Mouse (Mus musculus): ENCODE results near the gene Exoc1. TPM values are rescaled to one million over a fixed set of nuclear protein-coding genes. Genes with fewer than 3 reads are reported as not detected.
A peak's percentile ranks its signal among the peaks of the same experiment; 100 is the strongest.

The Exoc1 gene
- polyA plus RNA-seq, 1 experiment = 48.5 TPM

DNA sequence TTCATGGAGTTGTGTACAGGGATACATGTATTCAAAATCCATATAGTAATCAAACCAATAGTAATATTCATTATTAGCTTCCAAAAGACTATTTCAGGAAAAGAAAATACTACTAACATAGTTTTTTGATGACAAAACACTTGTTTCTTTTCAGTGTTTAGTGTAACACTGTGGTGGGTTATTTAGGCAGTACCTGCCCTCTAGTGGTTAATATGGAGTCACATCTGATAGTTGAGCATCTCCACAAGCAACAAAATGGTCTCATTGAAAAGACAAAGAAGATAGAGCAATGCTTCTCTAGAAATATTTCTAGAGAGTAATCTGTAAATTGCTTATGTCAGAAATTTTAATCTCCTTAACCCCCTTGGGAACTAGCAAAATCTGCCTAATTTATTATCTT, 11.7 kb downstream of the Exoc1 start:
- H3K36me3 ChIP-seq (ENCODE audit: control insufficient read depth, insufficient read depth, low read length, poor library complexity, severe bottlenecking) = peaks cover 7% of the 10 kb centered on the region; the same call in 1 of the 2 replicates
- TF ChIP-seq CTCF (IDR thresholded peaks at IDR 0.05; ENCODE audit: low read depth, low read length) = no peak
- TF ChIP-seq POLR2A (IDR thresholded peaks at IDR 0.05; ENCODE audit: insufficient read depth, low read length) = no peak
- TF ChIP-seq EP300 (IDR thresholded peaks at IDR 0.05; ENCODE audit: insufficient read depth, low read depth, low read length) = no peak
- H3K4me1 ChIP-seq (ENCODE audit: control insufficient read depth, insufficient read depth, low read length) = no peaks in the 10 kb centered on the region

DNA sequence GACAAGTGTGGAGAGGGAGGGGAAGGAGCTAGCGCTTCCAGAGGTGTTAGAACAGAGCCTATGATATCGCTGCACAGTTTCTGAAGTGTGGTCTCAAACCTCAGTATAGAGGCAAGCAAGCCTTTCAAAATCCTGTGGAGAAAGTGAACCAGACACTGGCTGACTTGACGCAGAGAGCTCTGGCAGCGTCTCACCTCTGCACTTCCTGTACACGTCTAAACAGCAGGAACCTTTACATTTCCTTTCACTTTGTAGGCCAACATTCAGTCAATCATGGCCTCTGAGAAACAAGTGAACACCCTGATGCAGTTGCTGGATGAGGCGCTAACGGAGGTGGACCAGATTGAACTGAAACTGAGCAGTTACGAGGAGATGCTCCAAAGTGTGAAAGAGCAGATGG, 14.1 kb downstream of the Exoc1 start:
- Histone ChIP-seq H3K9me3 (replicated peaks; ENCODE audit: control insufficient read depth, insufficient read depth, low read length, poor library complexity, severe bottlenecking) (no peaks in the 10 kb centered on the region), H3K27ac (ENCODE audit: insufficient read depth, low read length) (no peak overlapping the region), H3K9ac (ENCODE audit: low read depth, poor library complexity, severe bottlenecking) (no peak overlapping the region), H3K36me3 (ENCODE audit: control insufficient read depth, insufficient read depth, low read length, poor library complexity, severe bottlenecking) (peaks cover 3% of the 10 kb centered on the region; the same call in 1 of the 2 replicates), H3K4me1 (ENCODE audit: control insufficient read depth, insufficient read depth, low read length) (no peaks in the 10 kb centered on the region), H3K4me3 (ENCODE audit: low read depth, low read length) (no peak overlapping the region), H3K27me3 (ENCODE audit: control insufficient read depth, insufficient read depth, low read length, poor library complexity, severe bottlenecking) (no peaks in the 10 kb centered on the region)
- TF ChIP-seq POLR2A (IDR thresholded peaks at IDR 0.05; ENCODE audit: insufficient read depth, low read length) = no peak
- no peak for TF ChIP-seq CTCF (IDR thresholded peaks at IDR 0.05; ENCODE audit: low read depth, low read length)
- TF ChIP-seq EP300 (IDR thresholded peaks at IDR 0.05; ENCODE audit: insufficient read depth, low read depth, low read length) = no peak

More for the DNA sequence above, 11.7 kb downstream of the Exoc1 start:
- Histone ChIP-seq H3K27me3 (ENCODE audit: control insufficient read depth, insufficient read depth, low read length, poor library complexity, severe bottlenecking) (no peaks in the 10 kb centered on the region), H3K9me3 (replicated peaks; ENCODE audit: control insufficient read depth, insufficient read depth, low read length, poor library complexity, severe bottlenecking) (no peaks in the 10 kb centered on the region), H3K27ac (ENCODE audit: insufficient read depth, low read length) (no peak overlapping the region), H3K4me3 (ENCODE audit: low read depth, low read length) (no peak overlapping the region), H3K9ac (ENCODE audit: low read depth, poor library complexity, severe bottlenecking) (no peak overlapping the region)

DNA sequence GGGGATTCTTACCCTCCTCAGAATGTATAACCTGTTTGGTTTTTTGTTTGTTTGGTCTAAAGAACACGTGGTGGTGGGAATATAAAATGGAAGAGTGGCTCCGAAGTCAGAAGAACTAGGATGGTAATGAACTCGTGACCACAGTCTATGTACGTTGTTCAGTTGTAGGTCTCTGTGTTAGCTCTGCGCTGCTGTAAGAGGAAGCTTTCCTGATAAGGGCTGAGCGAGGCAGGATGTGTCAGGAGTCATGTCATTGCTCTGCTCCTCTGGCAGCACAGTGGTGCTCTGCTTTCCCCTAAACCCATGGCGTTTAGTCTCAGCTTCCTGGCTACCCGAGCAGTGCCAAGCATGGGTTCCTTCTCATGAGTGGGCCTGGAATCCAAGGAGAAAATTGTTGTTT, 21.3 kb downstream of the Exoc1 start:
- H3K4me1 ChIP-seq (ENCODE audit: control insufficient read depth, insufficient read depth, low read length) = no peaks in the 10 kb centered on the region
- H3K27ac ChIP-seq (ENCODE audit: insufficient read depth, low read length) = no peak overlapping the region
- H3K27me3 ChIP-seq (ENCODE audit: control insufficient read depth, insufficient read depth, low read length, poor library complexity, severe bottlenecking) = no peaks in the 10 kb centered on the region
- H3K36me3 ChIP-seq (ENCODE audit: control insufficient read depth, insufficient read depth, low read length, poor library complexity, severe bottlenecking) = peaks cover 2% of the 10 kb centered on the region; the same call in 1 of the 2 replicates
- no peaks in the 10 kb centered on the region for H3K9me3 ChIP-seq (replicated peaks; ENCODE audit: control insufficient read depth, insufficient read depth, low read length, poor library complexity, severe bottlenecking)
- TF ChIP-seq EP300 (IDR thresholded peaks at IDR 0.05; ENCODE audit: insufficient read depth, low read depth, low read length) (no peak), POLR2A (IDR thresholded peaks at IDR 0.05; ENCODE audit: insufficient read depth, low read length) (no peak), CTCF (IDR thresholded peaks at IDR 0.05; ENCODE audit: low read depth, low read length) (no peak)
- H3K4me3 ChIP-seq (ENCODE audit: low read depth, low read length) = no peak overlapping the region
- H3K9ac ChIP-seq (ENCODE audit: low read depth, poor library complexity, severe bottlenecking) = no peak overlapping the region

DNA sequence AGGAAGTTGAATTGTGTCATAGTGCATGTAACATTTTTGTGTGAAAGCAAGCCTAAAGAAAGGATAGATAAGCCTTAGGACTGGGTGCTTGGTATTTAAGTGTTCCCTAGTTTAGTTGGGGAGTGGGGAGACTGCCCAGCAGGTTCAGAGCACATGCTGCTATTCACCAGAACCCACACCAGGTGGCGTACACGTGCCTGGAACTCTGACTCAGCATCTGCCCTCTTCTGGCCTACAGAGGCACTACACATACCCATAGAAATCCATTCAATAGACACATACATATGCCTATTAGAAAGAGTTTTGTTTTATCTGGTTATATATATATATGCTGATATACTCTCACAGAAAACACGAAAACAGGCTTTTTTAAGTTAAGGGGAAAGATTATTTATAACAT, 36.2 kb downstream of the Exoc1 start:
- Histone ChIP-seq H3K36me3 (ENCODE audit: control insufficient read depth, insufficient read depth, low read length, poor library complexity, severe bottlenecking) (peaks cover 14% of the 10 kb centered on the region), H3K9ac (ENCODE audit: low read depth, poor library complexity, severe bottlenecking) (no peak overlapping the region), H3K9me3 (replicated peaks; ENCODE audit: control insufficient read depth, insufficient read depth, low read length, poor library complexity, severe bottlenecking) (no peaks in the 10 kb centered on the region), H3K27ac (ENCODE audit: insufficient read depth, low read length) (no peak overlapping the region), H3K27me3 (ENCODE audit: control insufficient read depth, insufficient read depth, low read length, poor library complexity, severe bottlenecking) (no peaks in the 10 kb centered on the region), H3K4me3 (ENCODE audit: low read depth, low read length) (no peak overlapping the region), H3K4me1 (ENCODE audit: control insufficient read depth, insufficient read depth, low read length) (no peaks in the 10 kb centered on the region)
- peak; percentile 100 for TF ChIP-seq CTCF (IDR thresholded peaks at IDR 0.05; ENCODE audit: low read depth, low read length)
- no peak for TF ChIP-seq EP300 (IDR thresholded peaks at IDR 0.05; ENCODE audit: insufficient read depth, low read depth, low read length)

DNA sequence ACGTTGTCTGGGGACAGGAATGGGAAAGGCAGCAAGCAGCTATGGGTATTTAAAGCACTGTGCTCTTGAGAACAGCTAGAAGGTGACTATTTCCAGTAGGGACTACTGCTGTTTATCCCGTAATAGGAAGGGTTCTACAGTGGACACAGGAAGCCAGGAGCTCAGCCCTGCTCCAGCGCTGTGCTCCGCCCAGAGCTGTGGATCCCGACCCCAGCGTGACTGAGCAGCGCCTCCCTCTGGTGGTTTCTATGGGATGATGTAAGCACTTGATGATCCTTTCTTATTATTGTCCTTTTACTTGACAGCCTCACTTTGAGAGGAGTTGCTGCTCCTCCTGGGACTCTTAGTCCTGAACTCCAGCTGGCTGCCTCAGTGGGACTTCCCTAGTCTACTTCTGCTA, 45.1 kb downstream of the Exoc1 start:
- H3K27me3 ChIP-seq (ENCODE audit: control insufficient read depth, insufficient read depth, low read length, poor library complexity, severe bottlenecking) = no peaks in the 10 kb centered on the region
- TF ChIP-seq CTCF (IDR thresholded peaks at IDR 0.05; ENCODE audit: low read depth, low read length) = peak; percentile 51
- no peak for TF ChIP-seq EP300 (IDR thresholded peaks at IDR 0.05; ENCODE audit: insufficient read depth, low read depth, low read length)
- TF ChIP-seq POLR2A (IDR thresholded peaks at IDR 0.05; ENCODE audit: insufficient read depth, low read length) = no peak
- H3K36me3 ChIP-seq (ENCODE audit: control insufficient read depth, insufficient read depth, low read length, poor library complexity, severe bottlenecking) = peaks cover 6% of the 10 kb centered on the region
- no peak overlapping the region for H3K27ac ChIP-seq (ENCODE audit: insufficient read depth, low read length)
- no peak overlapping the region for H3K9ac ChIP-seq (ENCODE audit: low read depth, poor library complexity, severe bottlenecking)
- H3K4me3 ChIP-seq (ENCODE audit: low read depth, low read length) = no peak overlapping the region
- no peaks in the 10 kb centered on the region for H3K4me1 ChIP-seq (ENCODE audit: control insufficient read depth, insufficient read depth, low read length)
- H3K9me3 ChIP-seq (replicated peaks; ENCODE audit: control insufficient read depth, insufficient read depth, low read length, poor library complexity, severe bottlenecking) = 0 out of 2 replicates have a peak, but pooled peaks cover 4% of the 10 kb centered on the region

DNA sequence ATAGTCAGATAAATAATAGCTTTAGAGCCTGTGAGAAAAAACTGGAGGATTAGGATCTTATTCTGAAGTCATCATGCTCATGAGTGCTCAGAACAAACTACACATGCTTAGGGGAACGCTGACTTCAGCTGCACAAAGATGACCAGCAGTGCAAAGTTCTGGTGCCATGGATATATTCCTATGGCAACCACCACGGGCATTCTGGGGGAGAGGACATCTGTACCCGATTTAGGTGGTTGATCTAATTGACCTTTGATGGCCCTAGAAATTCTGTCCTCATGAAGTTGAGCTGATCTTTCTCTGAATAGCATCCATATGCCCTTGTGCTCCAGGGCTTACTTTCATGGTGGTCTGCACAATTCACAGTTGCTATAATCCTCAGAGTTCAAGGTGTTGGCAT, 47.9 kb downstream of the Exoc1 start:
- no peaks in the 10 kb centered on the region for H3K4me1 ChIP-seq (ENCODE audit: control insufficient read depth, insufficient read depth, low read length)

More for the DNA sequence above, 47.9 kb downstream of the Exoc1 start:
- H3K9me3 ChIP-seq (replicated peaks; ENCODE audit: control insufficient read depth, insufficient read depth, low read length, poor library complexity, severe bottlenecking) = 0 out of 2 replicates have a peak, but pooled peaks cover 4% of the 10 kb centered on the region
- no peaks in the 10 kb centered on the region for H3K27me3 ChIP-seq (ENCODE audit: control insufficient read depth, insufficient read depth, low read length, poor library complexity, severe bottlenecking)
- no peak overlapping the region for H3K27ac ChIP-seq (ENCODE audit: insufficient read depth, low read length)
- H3K36me3 ChIP-seq (ENCODE audit: control insufficient read depth, insufficient read depth, low read length, poor library complexity, severe bottlenecking) = no peaks in the 10 kb centered on the region
- H3K4me3 ChIP-seq (ENCODE audit: low read depth, low read length) = no peak overlapping the region
- H3K9ac ChIP-seq (ENCODE audit: low read depth, poor library complexity, severe bottlenecking) = no peak overlapping the region
- TF ChIP-seq CTCF (IDR thresholded peaks at IDR 0.05; ENCODE audit: low read depth, low read length) (no peak), POLR2A (IDR thresholded peaks at IDR 0.05; ENCODE audit: insufficient read depth, low read length) (no peak), EP300 (IDR thresholded peaks at IDR 0.05; ENCODE audit: insufficient read depth, low read depth, low read length) (no peak)
